Mouse (Mus musculus) hematopoietic stem cell, adult 5-6 weeks (primary cell): ENCODE results near the gene Gipc1. TPM values are rescaled to one million over a fixed set of nuclear protein-coding genes. Genes with fewer than 3 reads are reported as not detected.
A peak's percentile ranks its signal among the peaks of the same experiment; 100 is the strongest.

Experiments
- ATAC-seq, 2 experiments: fragments of 125-278 bp in 1 of 2; replicated peaks in 1 of 2; 2 replicates each; pipeline ENCODE4 v1.8.0; 2016 to 2017; ENCODE audit warnings: inconsistent platforms in 2 of 2, mild to moderate bottlenecking in 2 of 2, moderate number of reproducible peaks in 2 of 2, low read depth in 1 of 2, moderate TSS enrichment in 1 of 2; ENCODE audit not compliant: low FRiP score in 2 of 2, poor library complexity in 2 of 2, severe bottlenecking in 2 of 2, insufficient read depth in 1 of 2, low TSS enrichment in 1 of 2
- total RNA-seq: library from RNA; stranded (forward); fragments of 172-1452, 232-1000 nt; gene quantifications from 2 replicates; pipeline ENCODE4 v1.2.3, GENCODE M21; 2017

Gipc1 gene
- total RNA-seq, 1 experiment from 2014 or later, result 4.6 TPM

DNA sequence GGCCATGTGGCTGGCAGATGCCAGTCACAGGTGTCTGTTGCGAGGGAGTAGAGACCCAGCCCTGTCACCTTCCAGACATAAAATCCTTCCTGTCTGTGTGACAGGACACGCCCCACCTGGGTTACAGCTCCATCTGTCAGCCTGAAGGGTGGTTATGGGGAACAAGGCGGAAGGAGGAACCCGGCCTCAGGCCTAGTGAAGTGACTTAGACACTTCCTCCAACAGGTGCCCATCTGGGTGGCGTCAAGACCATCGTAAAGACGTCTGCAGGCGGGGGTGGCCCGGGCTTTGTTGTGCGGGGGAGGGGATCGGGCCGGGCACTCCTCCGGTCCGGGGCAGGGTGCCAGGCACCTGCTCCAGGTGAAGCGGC, 45.8 kb downstream of the Gipc1 start:
- ATAC-seq, result peak; percentile 31 to 57; a peak in 2 of 4 replicates

DNA sequence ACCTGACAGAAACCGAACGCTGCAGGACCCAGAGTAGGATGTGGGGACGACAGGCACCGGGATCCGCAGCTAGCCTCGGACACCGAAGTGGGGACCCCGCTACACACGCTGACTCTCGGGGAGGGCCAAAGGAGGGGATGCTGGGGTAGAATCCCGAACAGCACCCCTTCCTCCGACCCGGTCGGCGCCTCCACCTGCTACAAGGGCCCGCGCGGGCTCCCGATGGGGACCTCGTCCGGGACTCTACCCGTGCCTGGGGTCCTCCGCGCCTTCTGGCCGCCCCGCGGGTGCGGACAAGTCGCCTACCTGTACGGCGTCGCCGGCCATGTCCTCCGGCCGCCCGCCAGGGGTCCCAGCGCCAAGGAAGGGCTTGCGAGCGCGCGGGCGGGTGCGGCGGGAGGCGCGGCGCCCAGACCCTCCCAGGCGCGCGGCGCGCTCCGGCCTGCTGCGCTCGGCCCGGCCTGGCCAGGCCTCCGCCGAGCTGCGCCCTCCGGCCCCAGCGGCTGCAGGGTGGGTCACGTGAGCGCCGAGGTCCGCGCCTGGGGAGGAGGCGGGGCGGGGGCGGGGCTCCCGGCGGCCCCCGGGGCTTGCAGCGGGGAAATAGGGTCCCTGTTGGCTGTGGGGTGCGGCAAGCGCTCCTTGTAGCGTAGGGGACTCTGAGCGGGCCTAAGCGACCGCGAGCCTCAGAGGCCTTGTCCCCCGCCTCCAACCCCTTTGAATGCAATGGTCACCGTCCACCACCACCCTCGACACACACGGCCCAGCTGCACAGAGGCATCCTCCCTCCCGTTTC, 46.4 kb downstream of the Gipc1 start, which contains the start of gene Pkn1:
Pkn1 (minus strand) TSS at position 519 of the 793 bp plus-strand sequence.
- peak; percentile 33 to 51 for ATAC-seq

DNA sequence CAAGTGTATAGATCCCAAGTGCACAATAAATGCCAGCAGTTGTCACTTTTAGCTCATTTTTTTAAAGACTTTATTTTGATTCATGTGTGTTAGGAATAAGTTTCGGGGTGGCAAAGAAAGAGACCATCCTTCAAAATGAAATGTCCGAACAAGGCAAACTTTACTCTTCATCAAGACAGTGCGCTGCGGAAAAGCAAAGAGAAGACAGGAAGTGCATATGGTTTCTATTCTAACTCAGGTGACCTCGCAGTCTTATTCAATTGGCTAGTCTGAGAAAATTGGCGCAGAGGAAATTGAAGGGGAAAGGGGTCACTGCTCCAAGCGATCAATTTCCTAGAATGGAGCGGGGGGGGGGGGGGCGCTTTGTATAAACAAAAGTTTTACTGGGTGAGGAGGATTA, 47.1 kb downstream of the Gipc1 start:
- no peak for ATAC-seq

DNA sequence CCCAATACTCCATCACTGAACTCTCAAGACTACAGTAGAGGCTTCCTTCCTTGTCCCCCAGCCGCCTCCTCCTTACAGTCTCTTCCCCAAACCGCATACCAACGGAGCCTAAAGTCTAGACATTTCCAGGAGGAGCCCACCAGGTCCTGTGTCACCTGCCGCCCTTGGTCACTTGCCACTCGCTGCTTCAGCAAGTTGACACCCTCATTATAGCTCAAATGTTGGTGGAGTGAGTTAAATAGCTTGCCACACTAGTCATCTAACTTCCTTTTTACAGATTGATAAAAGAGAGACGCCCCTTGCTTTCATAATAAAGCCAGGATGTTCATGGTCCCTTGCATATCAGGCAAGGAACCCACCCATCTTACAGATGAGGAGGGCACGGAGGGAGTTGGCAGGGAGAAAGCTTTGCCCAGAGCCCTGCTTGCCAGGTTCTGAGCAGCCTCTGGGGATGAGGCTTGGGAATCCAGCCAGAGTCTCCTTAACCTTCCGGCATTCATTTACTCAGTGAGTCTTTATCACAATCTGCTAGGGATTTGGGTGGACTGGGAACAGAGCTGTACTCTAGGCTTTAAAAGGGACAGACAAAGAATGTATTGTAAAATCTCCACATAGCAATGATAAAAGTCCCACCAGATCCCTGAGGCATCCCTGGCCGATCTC, 48.1 kb downstream of the Gipc1 start:
- no peak for ATAC-seq

DNA sequence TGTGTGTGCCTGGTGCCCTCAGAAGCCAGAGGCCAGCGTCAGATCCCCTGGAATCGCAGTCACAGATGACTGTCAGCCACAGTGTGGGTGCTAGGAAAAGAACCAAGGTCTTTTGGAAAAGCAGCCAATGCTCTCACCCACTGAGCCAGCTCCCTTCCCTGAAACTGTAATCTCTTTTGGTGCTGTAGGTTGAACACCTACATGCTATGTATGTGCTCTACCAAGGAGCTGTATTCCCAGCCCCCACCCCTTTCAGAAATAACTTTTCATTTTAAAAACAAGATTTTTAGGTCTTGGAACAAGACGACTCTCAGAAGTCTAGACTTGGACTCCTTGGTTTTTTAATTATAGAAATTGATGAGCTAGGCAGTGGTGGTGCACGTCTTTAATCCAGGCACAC, 50.9 kb downstream of the Gipc1 start:
- no peak for ATAC-seq

DNA sequence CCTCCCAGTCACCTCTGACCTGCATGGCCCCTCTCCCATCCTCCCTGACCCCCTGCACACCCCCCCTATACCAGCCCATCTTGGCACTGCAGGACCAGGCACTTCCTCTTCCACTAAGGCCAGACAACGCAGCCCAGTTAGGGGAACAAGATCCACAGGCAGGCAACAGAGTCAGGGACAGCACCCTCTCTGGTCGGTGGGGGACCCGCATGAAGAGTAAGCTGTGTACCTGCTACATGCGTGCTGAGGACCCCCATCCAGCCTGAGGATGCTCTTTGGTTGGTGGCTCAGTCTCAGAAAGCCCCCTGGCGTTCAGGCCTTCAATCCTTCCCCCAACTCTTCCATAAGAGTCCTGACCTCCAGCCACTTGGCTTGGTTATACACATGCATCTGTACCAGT, 53.9 kb downstream of the Gipc1 start:
- no peak for ATAC-seq

DNA sequence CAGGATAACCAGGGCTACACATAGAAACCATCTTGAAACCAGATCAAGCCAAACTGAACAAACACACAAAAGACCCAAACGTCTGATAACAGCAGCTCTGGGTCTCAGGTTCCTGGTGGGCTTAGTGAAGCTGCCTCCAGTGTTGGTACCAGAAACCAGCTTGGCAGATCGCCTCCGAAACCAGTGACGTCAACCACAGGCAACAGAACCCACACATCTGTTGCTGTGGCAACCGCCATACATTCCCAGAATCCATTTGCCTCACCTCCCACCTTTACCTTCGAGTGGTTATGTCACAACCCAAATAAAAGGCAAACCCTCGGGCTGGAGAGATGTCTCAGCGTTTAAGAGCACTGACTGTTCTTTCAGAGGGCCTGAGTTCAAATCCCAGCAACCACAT, 55.1 kb downstream of the Gipc1 start:
- ATAC-seq, result no peak

Other genes with a start within 250 kb of the Gipc1 start
- 65.2 and 86.4 TPM in 2 replicates for gene Scoc, start 194.3 kb upstream of the Gipc1 start, total RNA-seq
- not detected in 2 replicates for gene Olfr370, start 116.9 kb upstream of the Gipc1 start, total RNA-seq
- 103 and 142 TPM in 2 replicates for gene Ndufb7, start 86.0 kb upstream of the Gipc1 start, total RNA-seq
- gene Tecr, start 44.7 kb upstream of the Gipc1 start, total RNA-seq, result 310 and 360 TPM in 2 replicates
- 68.1 and 73.6 TPM in 2 replicates for gene Dnajb1, start 44.5 kb upstream of the Gipc1 start, total RNA-seq
- 0.79 and 0.94 TPM in 2 replicates for gene Ptger1, start 14.0 kb downstream of the Gipc1 start, total RNA-seq
- gene Pkn1, start 46.5 kb downstream of the Gipc1 start, total RNA-seq, result 67.6 and 83.1 TPM in 2 replicates
- 61.0 and 66.9 TPM in 2 replicates for gene Ddx39, start 62.5 kb downstream of the Gipc1 start, total RNA-seq
- 23.2 and 24.9 TPM in 2 replicates for gene Adgre5, start 88.6 kb downstream of the Gipc1 start, total RNA-seq
- 4.2 and 5.0 TPM in 2 replicates for gene Adgrl1, start 247.4 kb downstream of the Gipc1 start, total RNA-seq